Mouse (Mus musculus): ENCODE measurements at regions not wholly inside any gene's neighbourhood (a gene's known extent, or its start where the extent isn't known, plus 50 kb on each side); places are given as distances from the start of the nearest gene placed in this dataset.

- TF ChIP-seq CTCF (IDR thresholded peaks at IDR 0.05): no peak
- no peak for TF ChIP-seq EP300 (IDR thresholded peaks at IDR 0.05)
Observed at GRCm38 (mm10) chr11:32903389-32903788, 79.0 kb upstream of the Smim23 start.

All from lung, postnatal 0 days (tissue).